Mouse (Mus musculus): ENCODE measurements around the gene Mllt3.

Mllt3 gene

GRCm38 (mm10) chr4:87765729-87766128, 267.4 kb downstream of the Mllt3 start:
- DNase-seq, result no peak

- no peak for DNase-seq
Observed at GRCm38 (mm10) chr4:87761075-87761474, 272.1 kb downstream of the Mllt3 start.

- DNase-seq, result no peak
Observed at GRCm38 (mm10) chr4:87760297-87760696, 272.9 kb downstream of the Mllt3 start.

GRCm38 (mm10) chr4:87759625-87760024, 273.5 kb downstream of the Mllt3 start:
- no peak for DNase-seq

GRCm38 (mm10) chr4:87759110-87759509, 274.1 kb downstream of the Mllt3 start:
- DNase-seq, result no peak

- DNase-seq, result no peak
Observed at GRCm38 (mm10) chr4:87751515-87751864, 281.7 kb downstream of the Mllt3 start.

GRCm38 (mm10) chr4:87750856-87751514, 282.2 kb downstream of the Mllt3 start:
- no peak for DNase-seq

GRCm38 (mm10) chr4:87749532-87750234, 283.5 kb downstream of the Mllt3 start:
- DNase-seq, result no peak

- DNase-seq, result no peak
Observed at GRCm38 (mm10) chr4:87745016-87745645, 288.0 kb downstream of the Mllt3 start.

- DNase-seq, result no peak
Observed at GRCm38 (mm10) chr4:87739524-87740128, 293.5 kb downstream of the Mllt3 start.

- DNase-seq, result no peak
Observed at GRCm38 (mm10) chr4:87739104-87739503, 294.1 kb downstream of the Mllt3 start.

- DNase-seq, result no peak
Observed at GRCm38 (mm10) chr4:87737201-87737806, 295.9 kb downstream of the Mllt3 start.

GRCm38 (mm10) chr4:87736779-87737178, 296.4 kb downstream of the Mllt3 start:
- no peak for DNase-seq

- DNase-seq, result no peak
Observed at GRCm38 (mm10) chr4:87731118-87731672, 302.0 kb downstream of the Mllt3 start.

GRCm38 (mm10) chr4:87728581-87728980, 304.6 kb downstream of the Mllt3 start:
- DNase-seq, result no peak

- DNase-seq, result no peak
Observed at GRCm38 (mm10) chr4:87723448-87723847, 309.7 kb downstream of the Mllt3 start.
